Mouse (Mus musculus) thymus, adult 2 months (tissue): ENCODE data around the gene Rdh1. TPM values are rescaled to one million over a fixed set of nuclear protein-coding genes. Genes with fewer than 3 reads are reported as not detected.
A peak's percentile ranks its signal among the peaks of the same experiment; 100 is the strongest.

Experiments used
- DNase-seq: peaks from one replicate; pipeline ENCODE4 v3.0.0; 2021
- H3K27ac ChIP-seq: fragments of 200-500 bp; 2 replicates; pipeline ENCODE4 v1.5.1; 2012; ENCODE audit warnings: low read length, control low read depth; ENCODE audit not compliant: control insufficient read depth, insufficient read depth
- H3K27me3 ChIP-seq: fragments of 200-500 bp; 2 replicates; pipeline ENCODE4 v1.6.1; 2012; ENCODE audit warnings: mild to moderate bottlenecking, low read length, moderate library complexity, mixed read lengths; ENCODE audit not compliant: control insufficient read depth, insufficient read depth
- H3K36me3 ChIP-seq: fragments of 200-500 bp; 2 replicates; pipeline ENCODE4 v1.6.1; 2012; ENCODE audit warnings: mild to moderate bottlenecking, low read length, moderate library complexity; ENCODE audit not compliant: control insufficient read depth, insufficient read depth
- H3K4me1 ChIP-seq: fragments of 200-500 bp; replicated peaks from 2 replicates; pipeline ENCODE4 v1.6.1; 2012; ENCODE audit warnings: low read length; ENCODE audit not compliant: control insufficient read depth, insufficient read depth
- H3K4me3 ChIP-seq: fragments of 200-500 bp; 2 replicates; pipeline ENCODE4 v1.5.1; 2012; ENCODE audit warnings: mild to moderate bottlenecking, low read length, control low read depth, moderate library complexity; ENCODE audit not compliant: control insufficient read depth, insufficient read depth
- CTCF ChIP-seq: fragments of 200-500 bp; IDR thresholded peaks from 2 replicates; pipeline ENCODE4 v1.5.1; 2012; ENCODE audit warnings: mild to moderate bottlenecking, control low read depth, low read length, moderate library complexity, borderline replicate concordance; ENCODE audit not compliant: control insufficient read depth, poor library complexity, insufficient read depth; ENCODE audit errors: extremely low read depth
- POLR2A ChIP-seq: fragments of 200-500 bp; IDR thresholded peaks from 2 replicates; pipeline ENCODE4 v1.6.1; 2012; ENCODE audit warnings: mild to moderate bottlenecking, low read length, control low read depth, moderate library complexity; ENCODE audit not compliant: control insufficient read depth, poor library complexity, insufficient read depth; ENCODE audit errors: extremely low read depth
- WGBS: fragments of 180-500 bp; shearing (Covaris S2); methylation state at CpG from one replicate; pipeline ENCODE4 v1.1.7; 2018; 5-methylcytosine and 5-hydroxymethylcytosine counted together
- polyA plus RNA-seq: library from polyadenylated mRNA; depleted of rRNA; stranded (reverse); fragments of >200 nt; gene quantifications from 2 replicates; pipeline ENCODE4 v1.2.3, GENCODE M21; 2012

Rdh1 gene
- polyA plus RNA-seq, 1 experiment = 0.08 TPM

GRCm38 (mm10) chr10:127737552-127737951 is 22.0 kb upstream of the Rdh1 start:
- no peak for DNase-seq
- Histone ChIP-seq H3K4me1 (peaks cover 12% of the 10 kb centered on the region), H3K36me3 (peaks cover 6% of the 10 kb centered on the region; the same call in 1 of the 2 replicates), H3K4me3 (no peak overlapping the region), H3K27me3 (no peaks in the 10 kb centered on the region; the same call in 1 of the 2 replicates), H3K27ac (no peak overlapping the region; the same call in 1 of the 2 replicates)
- WGBS = 58% methylated on average over 2 of the region's 2 CpGs
- TF ChIP-seq CTCF (no peak), POLR2A (no peak)

- WGBS = 52% methylated on average over 13 of the region's 13 CpGs
- TF ChIP-seq POLR2A (no peak), CTCF (peak; percentile 62; the same call in 1 of the 2 replicates)
- H3K4me3 ChIP-seq = no peak overlapping the region
- peaks cover 13% of the 10 kb centered on the region for H3K36me3 ChIP-seq
- DNase-seq = peak; percentile 39
- H3K4me1 ChIP-seq = peaks cover 12% of the 10 kb centered on the region
- H3K27me3 ChIP-seq = no peaks in the 10 kb centered on the region; the same call in 1 of the 2 replicates
- H3K27ac ChIP-seq = no peak overlapping the region
Observed at GRCm38 (mm10) chr10:127738151-127738882, 21.2 kb upstream of the Rdh1 start.

GRCm38 (mm10) chr10:127739083-127739660 is 20.3 kb upstream of the Rdh1 start, which contains the start of gene Zbtb39:
Gene Zbtb39, plus strand, starts transcription at chr10:127739538.
- Histone ChIP-seq H3K4me1 (peaks cover 12% of the 10 kb centered on the region), H3K4me3 (peak within 1 kb of the TSS; percentile 50), H3K36me3 (peaks cover 19% of the 10 kb centered on the region), H3K27me3 (no peaks in the 10 kb centered on the region; the same call in 1 of the 2 replicates), H3K27ac (no peak within 1 kb of the TSS)
- TF ChIP-seq POLR2A = 0 out of 2 replicates have a peak, but pooled peaks have one; percentile 16
- TF ChIP-seq CTCF = peak; percentile 77
- WGBS = 4% methylated on average over 54 of the region's 61 CpGs
- DNase-seq = peak; percentile 76

GRCm38 (mm10) chr10:127739661-127740161 is 19.8 kb upstream of the Rdh1 start:
- peak; percentile 51 for DNase-seq
- 2% methylated on average over 54 of the region's 55 CpGs for WGBS
- Histone ChIP-seq H3K36me3 (peaks cover 19% of the 10 kb centered on the region), H3K4me3 (peak overlapping the region; percentile 47), H3K27me3 (no peaks in the 10 kb centered on the region; the same call in 1 of the 2 replicates), H3K4me1 (peaks cover 12% of the 10 kb centered on the region), H3K27ac (no peak overlapping the region)
- no peak for TF ChIP-seq POLR2A
- no peak for TF ChIP-seq CTCF

- peaks cover 19% of the 10 kb centered on the region for H3K36me3 ChIP-seq
- peak; percentile 51 for DNase-seq
Observed at GRCm38 (mm10) chr10:127744661-127745060, 14.9 kb upstream of the Rdh1 start.

DNA sequence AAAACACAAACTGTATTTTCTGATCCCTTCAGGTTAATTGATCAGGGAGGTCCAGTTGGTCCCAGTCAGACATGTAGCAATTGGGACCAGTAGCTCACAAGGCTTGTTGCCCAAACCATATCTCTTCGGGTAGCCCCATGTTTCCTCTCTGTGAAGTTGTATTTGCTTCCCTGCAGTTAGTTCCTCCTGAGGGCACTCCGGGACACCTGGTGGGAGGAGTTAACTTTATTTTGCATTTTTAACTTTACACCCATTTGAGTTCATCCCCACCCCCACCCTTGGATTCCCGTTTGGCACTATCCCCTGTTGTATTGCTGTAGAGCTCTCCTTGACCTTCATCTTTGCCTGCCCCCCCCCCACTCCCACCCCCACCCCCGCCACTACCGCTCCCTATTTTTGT is 13.6 kb upstream of the Rdh1 start:
- TF ChIP-seq POLR2A = no peak
- no peak for TF ChIP-seq CTCF
- no peaks in the 10 kb centered on the region for H3K27me3 ChIP-seq
- peaks cover 19% of the 10 kb centered on the region for H3K36me3 ChIP-seq
- no peaks in the 10 kb centered on the region for H3K4me1 ChIP-seq
- DNase-seq = no peak
- no peak overlapping the region for H3K4me3 ChIP-seq
- no peak overlapping the region for H3K27ac ChIP-seq
- 71% methylated on average over 5 of the region's 5 CpGs for WGBS

More at GRCm38 (mm10) chr10:127744661-127745060, 14.9 kb upstream of the Rdh1 start:
- Histone ChIP-seq H3K27ac (no peak overlapping the region), H3K4me3 (no peak overlapping the region), H3K27me3 (no peaks in the 10 kb centered on the region; the same call in 1 of the 2 replicates), H3K4me1 (peaks cover 4% of the 10 kb centered on the region)
- WGBS = 90% methylated on average over 5 of the region's 5 CpGs
- TF ChIP-seq CTCF (peak; percentile 91), POLR2A (no peak)
